Mouse (Mus musculus) lung, postnatal 0 days (tissue): ENCODE measurements around the gene Apol9b.
"Not testable (repeated sequence)": the region's sequence is repeated elsewhere in the genome, so short reads cannot be mapped to it uniquely, and the experiment has no call there.

Experiments used
- CTCF ChIP-seq: IDR thresholded peaks from 2 replicates; pipeline ENCODE4 v1.5.1; 2016; ENCODE audit warnings: antibody characterized with exemption, mild to moderate bottlenecking
- EP300 ChIP-seq: IDR thresholded peaks from 2 replicates; pipeline ENCODE4 v1.6.1; 2016; ENCODE audit warnings: antibody characterized with exemption, mild to moderate bottlenecking, control low read depth

GRCm38 (mm10) chr15:77733903-77734302 lies 5.1 kb downstream of the Apol9b start:
- not testable (repeated sequence) for TF ChIP-seq CTCF, EP300
